Mouse (Mus musculus) mature B cell (primary cell): ENCODE results near the gene Cdc42ep2.
"Not testable (repeated sequence)": the region's sequence is repeated elsewhere in the genome, so short reads cannot be mapped to it uniquely, and the experiment has no call there.

Experiments
- in situ Hi-C: fragments of 300-500 bp; cut with MboI; formaldehyde crosslinking; loops from 2 replicates; pipeline ENCODE4 v1.14.3; 2019

Cdc42ep2 gene

GRCm38 (mm10) chr19:5912103-5913006 is 12.3 kb downstream of the Cdc42ep2 start:
- in situ Hi-C loops, result no loop called here

DNA sequence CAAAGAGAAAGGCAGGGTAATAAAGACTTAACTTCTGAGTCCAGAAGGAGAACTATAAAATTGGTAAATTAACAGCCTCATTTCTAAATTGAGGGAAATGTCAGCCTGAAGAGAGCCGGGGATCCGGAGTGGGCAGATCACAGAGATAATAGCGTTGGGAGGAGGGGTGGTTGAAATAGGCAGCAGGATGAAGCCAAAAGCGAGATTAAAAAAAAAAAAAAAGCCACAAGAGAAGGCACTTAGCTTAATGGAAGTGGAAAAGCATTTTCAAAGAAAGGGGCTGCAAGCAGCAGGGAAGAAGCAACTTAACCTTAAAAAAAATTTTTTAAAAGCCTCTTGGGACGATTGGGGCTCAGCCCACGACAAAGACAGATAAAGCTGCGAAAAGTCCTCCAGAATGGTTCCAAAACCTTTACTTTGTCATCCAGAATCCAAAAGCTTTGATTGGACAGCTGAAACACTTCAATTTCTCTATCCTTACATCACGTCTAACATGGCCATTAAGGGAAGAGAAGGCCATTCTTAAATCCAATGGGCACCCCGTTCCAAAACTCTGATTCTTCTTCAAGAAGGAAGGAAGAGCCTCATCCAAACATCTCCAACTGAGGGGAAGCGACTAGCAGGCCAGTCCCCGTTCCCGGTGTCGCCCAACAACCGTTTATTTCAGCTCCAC is 13.1 kb downstream of the Cdc42ep2 start:
- in situ Hi-C loops, result no loop called here

DNA sequence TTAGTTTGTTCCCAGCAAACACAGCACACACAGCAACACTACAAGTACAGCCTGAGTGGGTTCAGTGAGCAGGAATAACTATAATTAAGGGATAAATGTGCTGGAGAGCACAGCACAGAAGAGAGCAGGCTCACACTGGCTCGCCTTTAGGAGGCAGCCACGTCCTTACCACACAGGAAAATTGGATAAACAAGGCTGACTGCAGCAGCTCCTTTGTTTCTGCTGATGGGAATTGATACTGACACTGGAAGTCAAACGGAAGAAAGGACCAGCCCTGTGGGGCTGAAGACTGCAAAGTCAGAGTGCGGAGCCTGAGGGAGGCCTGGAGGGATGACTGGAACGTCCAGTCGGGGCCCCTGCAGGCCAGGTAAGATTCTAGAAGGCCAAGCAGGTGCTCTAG is 14.4 kb downstream of the Cdc42ep2 start:
- in situ Hi-C loops, result no loop called here

DNA sequence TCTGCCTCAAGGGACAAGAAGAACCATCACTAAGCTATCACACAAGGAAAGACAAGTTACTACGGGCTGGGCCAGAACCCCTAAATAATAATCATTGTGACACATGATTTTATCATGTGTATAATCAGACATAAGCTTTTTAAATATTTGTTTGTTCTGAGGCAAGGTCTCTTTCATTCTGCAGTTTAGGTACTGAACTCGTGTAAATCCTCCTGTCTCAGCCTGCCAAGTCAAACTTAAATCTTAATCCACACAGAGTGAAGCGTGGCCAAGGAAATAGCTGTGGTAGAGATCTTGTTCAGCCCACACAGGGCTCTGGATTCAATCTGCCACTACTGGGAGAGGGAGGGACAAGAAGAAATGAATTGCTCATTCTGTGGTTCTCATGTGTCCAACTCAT is 17.3 kb downstream of the Cdc42ep2 start:
- in situ Hi-C loops, result no loop called here

DNA sequence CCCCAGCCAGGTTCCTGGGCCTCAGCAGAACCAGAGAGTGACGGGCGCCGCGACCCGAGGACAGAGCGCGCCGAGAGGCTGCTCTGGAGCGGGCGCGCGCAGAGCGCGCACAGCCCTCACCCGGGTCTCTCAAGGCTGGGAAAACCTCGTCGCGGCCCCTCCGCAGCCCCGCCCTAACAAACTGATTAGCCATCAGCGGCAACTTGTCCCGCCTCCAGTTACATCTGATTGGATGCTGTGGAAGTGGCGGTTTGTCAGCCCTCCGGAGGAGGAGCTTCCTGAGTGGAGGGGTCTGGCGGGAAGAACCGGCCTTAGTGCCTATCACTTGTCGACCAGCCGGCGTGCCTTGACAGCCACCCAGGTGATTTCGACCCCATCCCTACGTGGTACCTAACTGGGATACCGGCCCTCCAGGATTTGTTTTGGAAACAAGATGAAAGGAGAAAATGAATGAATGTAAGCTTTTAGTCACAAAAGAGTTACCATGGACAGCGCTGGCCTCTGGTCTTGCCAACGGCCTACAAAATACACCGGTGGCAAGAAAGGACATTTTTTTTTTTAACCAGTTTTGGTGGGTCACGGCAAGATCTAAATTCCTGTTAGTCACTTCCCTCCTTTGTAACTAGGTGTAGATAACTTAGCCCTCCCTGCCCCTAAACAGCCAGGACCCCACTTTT is 30.5 kb downstream of the Cdc42ep2 start, which contains the start of gene Tigd3:
Tigd3 (minus strand) TSS at position 148 of the 677 bp plus-strand sequence.
- in situ Hi-C loops, result no loop called here

DNA sequence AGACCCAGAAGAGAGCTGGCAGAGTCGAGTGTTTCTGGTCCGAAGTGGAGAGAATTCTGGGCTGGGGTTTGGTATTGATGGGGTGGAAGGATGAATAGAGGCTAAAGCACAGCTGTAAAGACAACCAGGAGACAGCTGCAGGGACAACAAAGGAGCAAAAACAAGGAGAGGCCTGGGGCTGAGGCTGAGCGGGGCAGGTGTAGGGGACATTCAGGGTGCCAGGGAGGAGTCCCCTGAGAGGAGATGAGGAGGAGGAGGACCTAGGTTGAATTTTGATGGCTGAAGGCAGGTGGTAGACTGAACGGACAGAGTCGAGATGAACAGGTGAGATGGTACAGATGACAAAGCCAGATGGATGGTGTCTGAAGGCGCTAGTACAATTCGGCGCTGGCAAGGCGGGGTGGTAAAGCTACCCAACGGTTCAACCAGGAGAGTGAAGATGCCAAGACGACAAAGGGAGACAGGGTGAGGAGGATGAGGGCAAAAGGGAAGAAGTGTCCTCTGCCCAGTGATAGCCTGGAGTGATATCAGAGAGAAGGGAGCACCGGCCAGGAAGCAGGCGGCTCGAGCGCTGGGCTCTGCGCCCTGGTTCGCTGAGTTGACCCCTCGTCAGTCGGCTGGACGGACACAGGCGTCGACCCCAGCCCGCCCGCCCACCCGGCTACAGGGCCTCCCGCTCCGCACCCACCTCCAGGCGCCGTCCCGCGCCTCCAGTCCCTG is 31.2 kb downstream of the Cdc42ep2 start:
- in situ Hi-C loops, result no loop called here

- in situ Hi-C loops, result no loop called here
Measured at GRCm38 (mm10) chr19:5892735-5893134, 31.9 kb downstream of the Cdc42ep2 start.

- in situ Hi-C loops, result no loop called here
Measured at GRCm38 (mm10) chr19:5892262-5892661, 32.4 kb downstream of the Cdc42ep2 start.

GRCm38 (mm10) chr19:5891521-5892258 is 32.9 kb downstream of the Cdc42ep2 start:
- in situ Hi-C loops, result no loop called here

DNA sequence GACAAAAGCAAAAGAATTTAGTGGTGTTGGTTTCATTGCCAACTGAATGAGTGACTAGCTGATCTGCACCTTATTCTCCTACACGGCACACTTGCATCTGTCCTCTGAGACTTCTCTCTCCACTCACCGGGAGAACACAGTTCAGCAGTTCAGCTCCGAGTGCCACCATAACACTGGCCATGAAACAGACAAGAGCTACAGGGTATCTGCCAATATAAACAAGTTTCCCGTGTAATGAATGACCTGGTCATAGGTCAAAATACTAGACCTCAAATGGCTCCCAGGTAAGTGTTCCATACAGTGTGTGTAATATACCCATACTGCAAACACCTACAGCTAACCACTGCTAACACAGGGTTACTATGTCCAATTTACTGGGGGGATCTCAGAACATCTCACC is 35.4 kb downstream of the Cdc42ep2 start:
- in situ Hi-C loops, result no loop called here

GRCm38 (mm10) chr19:5887234-5887815 is 37.3 kb downstream of the Cdc42ep2 start:
- in situ Hi-C loops, result no loop called here

DNA sequence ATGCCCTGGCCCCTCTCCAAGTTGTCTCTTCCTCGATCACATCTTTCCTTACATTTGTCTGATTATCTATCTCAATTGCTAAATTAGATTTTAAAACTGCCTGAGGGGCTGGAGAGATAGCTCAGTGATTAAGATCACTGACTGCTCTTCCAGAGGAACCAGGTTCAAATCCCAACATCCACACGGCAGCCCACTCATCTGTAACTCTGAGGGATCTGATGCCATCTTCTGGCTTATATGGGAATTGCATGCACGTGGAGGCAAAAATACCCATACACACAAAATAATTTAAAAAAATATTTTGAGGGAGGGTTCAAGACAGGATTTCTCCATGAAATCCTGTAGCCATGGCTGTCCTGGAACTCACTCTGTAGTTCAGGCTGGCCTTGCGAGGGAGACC is 38.8 kb downstream of the Cdc42ep2 start:
- in situ Hi-C loops, result no loop called here

DNA sequence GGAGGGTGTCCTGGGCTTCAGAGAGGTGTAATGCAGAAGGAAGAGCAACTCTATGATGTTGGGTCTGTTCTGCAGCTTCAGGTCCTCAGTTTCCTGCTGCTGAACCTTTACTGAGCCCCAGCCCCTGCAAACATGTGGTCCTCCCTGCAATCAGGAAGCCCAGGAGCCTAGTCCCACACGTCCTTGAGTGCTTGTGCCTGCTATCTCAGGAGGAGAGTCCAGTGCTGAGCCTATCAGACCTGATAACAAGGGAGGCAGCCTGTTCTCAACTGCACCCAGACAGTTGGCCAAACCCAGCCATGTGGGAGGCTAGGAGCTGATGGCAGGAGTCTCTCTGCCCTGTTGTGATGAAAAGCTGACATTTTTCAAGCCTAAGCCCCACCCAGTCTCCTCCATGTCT is 40.7 kb downstream of the Cdc42ep2 start:
- in situ Hi-C loops, result no loop called here

- in situ Hi-C loops, result not testable (repeated sequence)
Measured at GRCm38 (mm10) chr19:5882079-5882478, 42.5 kb downstream of the Cdc42ep2 start.

DNA sequence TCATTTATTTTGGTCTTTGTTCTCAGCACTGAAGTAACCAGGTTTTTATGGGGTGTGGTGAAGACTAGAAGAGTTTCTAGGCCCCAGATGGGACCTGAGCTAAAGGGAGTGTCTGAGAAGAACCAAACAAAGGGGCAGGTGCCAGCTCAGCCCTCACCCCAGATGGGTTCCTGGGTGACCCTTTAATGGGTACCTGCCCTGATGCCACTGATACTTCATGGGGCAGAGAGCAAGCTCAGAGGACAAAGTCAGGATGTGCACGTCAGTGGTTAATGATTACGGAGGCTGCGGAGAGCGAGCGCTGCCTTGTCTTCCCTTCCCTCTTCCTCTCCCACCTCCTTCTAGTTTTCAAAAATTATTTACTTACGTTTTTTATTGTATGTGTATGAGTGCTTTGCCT is 43.5 kb downstream of the Cdc42ep2 start:
- in situ Hi-C loops, result no loop called here

- in situ Hi-C loops, result no loop called here
Measured at GRCm38 (mm10) chr19:5879735-5880134, 44.9 kb downstream of the Cdc42ep2 start.

DNA sequence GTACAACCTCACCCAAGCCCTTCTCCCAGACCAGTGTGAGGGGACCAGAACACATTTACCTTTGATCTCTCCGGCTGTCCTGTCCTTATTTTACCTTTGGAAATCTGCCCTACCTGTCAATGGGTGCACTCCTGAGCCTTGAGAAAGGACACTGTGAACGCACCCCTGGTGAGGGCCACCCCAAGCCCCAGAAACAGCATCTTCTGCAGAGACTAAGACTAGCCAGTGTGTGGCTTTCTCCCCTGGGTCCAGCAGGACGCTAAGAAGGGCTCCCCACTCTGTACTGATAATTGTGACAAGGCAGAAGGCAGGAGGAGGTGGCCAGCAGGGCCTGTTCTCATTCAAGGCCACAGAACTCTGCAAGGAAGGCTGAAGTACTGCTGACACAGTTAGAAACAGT is 45.7 kb downstream of the Cdc42ep2 start:
- in situ Hi-C loops, result no loop called here

DNA sequence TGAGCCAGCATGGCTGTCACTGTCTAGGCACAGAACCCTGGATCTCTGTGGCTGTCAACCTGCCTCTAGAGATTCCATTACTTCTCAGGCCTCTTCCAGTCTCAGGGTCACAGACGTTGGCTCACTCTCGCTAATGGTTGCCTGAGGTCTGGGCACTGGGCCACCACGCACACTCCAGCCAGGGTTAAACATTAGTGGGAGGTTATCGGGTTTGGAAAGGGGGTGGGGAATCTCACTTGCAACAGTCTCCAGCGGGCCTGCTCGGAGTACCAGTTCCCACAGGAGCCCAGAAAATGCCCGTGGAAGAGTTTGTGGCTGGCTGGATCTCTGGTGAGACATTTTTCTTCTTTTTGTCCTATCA is 46.3 kb downstream of the Cdc42ep2 start:
- in situ Hi-C loops, result no loop called here

GRCm38 (mm10) chr19:5877618-5878361 is 46.8 kb downstream of the Cdc42ep2 start, which contains the start of gene Slc25a45:
Gene Slc25a45 (plus strand): TSS chr19:5877808.
- in situ Hi-C loops, result no loop called here

DNA sequence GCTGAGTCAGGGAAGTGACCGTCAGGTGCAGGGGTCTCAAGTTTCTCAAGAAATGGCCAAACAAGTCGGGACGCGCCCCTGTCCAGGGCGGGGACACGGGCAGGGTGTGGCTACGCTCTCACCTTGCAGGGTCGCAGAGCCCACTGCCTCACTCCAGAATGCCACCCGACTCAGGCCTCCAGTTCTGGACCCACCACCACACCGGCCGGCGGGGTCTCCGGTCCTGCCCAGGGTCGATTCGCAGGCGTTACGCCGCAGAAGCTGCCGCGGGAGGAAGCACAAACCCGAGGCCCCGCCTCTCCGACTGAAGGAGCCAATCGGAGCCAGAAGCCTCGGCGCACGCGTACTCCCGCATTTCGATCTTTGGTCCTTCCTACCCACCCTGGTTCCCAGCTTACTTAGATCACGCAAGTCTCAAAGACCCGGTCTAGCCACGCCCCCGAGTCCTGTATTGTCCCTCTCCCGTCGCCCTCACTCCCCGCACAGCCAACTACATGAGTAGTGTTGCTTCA is 49.6 kb downstream of the Cdc42ep2 start, which contains the start of gene Frmd8:
Frmd8 (minus strand) TSS at position 306 of the 512 bp plus-strand sequence.
- in situ Hi-C loops, result no loop called here
